Mouse (Mus musculus): Measurements from ENCODE around the gene Klhdc10.

Gene Klhdc10

DNA sequence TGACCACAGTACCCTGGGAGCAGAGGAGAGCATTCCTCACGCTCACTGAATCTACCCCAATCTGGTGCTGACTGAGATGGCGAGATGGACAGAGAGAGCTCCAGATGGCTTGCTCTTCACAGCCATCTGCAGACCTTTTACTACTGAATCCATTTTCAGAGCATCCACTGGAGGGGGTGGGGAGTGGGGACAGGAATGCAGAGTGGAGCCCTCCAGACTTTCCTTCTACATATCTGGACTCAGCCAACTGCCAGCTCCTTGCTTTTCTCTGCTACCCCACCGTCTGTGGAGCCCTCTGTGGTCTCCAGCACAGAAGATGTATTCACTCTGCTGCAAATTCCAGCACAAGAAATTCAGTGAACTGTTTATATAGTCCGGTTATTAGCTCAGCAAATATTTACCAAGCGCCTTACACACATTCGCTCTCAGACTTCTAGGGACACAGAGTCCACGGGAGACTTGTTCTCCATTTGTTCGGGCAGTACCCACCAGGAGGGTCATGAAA, 75.6 kb downstream of the Klhdc10 start:
- TF ChIP-seq GATA4 (IDR thresholded peaks at IDR 0.05; ENCODE audit: insufficient replicate concordance, low read length), result no peak

DNA sequence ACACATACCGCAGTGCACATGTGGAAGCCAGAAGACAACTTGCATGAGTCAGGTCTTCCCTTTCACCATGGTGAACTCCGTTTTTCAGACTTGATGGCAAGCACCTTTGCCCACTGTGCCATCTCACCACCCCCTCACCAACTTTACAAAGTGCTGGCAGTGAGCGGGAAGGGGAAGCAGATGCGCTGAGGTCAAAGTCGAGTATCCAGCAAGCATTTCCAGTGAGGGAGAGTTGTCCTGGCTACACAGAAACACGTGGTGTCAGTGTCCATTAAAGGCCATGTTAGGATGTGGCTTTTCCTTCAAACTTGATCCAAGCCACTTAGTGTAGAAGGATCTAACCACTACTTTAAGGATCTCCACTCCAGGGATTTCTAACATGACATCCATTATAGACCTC, 76.1 kb downstream of the Klhdc10 start:
- no peak for TF ChIP-seq GATA4 (IDR thresholded peaks at IDR 0.05; ENCODE audit: insufficient replicate concordance, low read length)

DNA sequence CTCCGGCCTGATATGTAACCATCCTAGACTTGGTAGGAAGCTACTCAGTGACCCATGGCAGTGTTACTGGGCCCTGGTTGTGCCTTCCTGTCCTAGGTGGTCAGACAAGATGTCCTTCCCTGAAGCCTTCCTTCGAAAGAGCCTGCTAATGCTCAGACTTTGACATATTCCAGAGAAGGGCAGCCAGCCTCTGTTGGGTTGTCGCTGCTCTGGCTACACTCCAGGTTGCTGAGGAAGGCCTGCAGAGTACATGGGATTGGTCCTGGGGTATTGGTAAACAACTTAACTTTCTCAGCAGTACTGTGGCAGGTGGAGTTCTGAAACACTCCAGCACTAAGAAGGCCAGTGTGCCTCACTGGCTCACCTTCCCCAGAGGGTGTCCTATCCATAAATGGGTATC, 77.8 kb downstream of the Klhdc10 start:
- TF ChIP-seq GATA4 (IDR thresholded peaks at IDR 0.05; ENCODE audit: insufficient replicate concordance, low read length), result no peak

DNA sequence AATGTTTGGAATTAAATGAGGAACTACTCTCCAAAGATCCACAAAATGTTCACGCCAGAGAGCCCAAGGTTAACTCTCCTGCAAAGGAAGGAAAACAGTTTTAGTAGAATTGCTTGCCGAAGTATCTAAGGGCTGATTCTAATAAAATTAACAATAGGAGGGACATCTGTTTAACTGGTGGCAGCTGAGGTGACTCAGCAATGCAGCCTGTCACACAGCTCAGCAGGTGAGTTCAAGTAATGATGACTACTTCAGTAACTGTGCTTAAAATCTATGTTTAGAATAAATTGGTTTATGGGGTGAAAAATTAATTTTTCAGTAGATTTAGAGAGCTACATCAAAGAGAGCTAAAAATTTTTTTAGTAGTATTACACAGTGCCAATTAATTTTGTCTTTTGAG, 81.2 kb downstream of the Klhdc10 start:
- TF ChIP-seq GATA4 (IDR thresholded peaks at IDR 0.05; ENCODE audit: insufficient replicate concordance, low read length), result no peak

DNA sequence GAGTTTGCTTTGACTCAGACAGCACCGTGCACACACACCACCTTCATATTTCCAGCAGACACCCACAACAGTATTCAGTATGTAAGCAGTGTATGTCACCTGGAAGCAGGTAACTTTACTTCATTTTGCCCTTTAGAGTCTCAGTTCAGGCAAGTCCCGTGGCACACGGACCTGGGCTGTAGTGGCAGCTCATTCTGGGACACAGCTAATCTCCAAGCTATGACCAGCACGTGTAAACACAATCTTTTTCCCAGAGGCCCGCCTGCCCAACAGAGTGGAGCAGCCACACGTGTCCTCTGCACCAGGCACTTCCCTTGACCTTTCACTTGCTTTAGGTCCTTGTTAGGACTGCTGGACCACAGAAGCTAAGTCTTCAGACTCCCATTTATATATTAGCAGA, 84.8 kb downstream of the Klhdc10 start:
- no peak for TF ChIP-seq GATA4 (IDR thresholded peaks at IDR 0.05; ENCODE audit: insufficient replicate concordance, low read length)

DNA sequence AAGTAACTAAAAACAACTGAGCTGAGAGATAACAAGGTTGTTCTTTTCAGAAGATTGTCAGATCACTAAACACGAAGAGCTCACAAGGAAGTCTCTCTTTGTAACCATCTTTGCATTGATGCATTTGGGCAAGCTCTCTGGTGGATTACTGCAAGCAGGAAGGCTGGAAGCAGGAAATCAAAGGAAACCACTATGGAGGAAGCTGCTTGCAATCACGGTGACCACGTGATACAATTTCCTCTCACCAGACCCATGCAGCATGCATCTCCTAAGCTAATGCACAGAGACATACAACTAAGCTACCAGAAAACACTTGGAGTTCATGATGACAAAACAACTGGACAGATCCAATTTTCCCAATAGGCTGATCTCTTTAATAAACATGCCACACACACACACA, 97.4 kb downstream of the Klhdc10 start:
- no peak for TF ChIP-seq GATA4 (IDR thresholded peaks at IDR 0.05; ENCODE audit: insufficient replicate concordance, low read length)

Measured in liver, adult (tissue).